Mouse (Mus musculus): ENCODE measurements around the gene E2f6. TPM values are rescaled to one million over a fixed set of nuclear protein-coding genes. Genes with fewer than 3 reads are reported as not detected.

Gene E2f6
- polyA plus RNA-seq, 1 experiment from 2014 or later, result 75.6 TPM

DNA sequence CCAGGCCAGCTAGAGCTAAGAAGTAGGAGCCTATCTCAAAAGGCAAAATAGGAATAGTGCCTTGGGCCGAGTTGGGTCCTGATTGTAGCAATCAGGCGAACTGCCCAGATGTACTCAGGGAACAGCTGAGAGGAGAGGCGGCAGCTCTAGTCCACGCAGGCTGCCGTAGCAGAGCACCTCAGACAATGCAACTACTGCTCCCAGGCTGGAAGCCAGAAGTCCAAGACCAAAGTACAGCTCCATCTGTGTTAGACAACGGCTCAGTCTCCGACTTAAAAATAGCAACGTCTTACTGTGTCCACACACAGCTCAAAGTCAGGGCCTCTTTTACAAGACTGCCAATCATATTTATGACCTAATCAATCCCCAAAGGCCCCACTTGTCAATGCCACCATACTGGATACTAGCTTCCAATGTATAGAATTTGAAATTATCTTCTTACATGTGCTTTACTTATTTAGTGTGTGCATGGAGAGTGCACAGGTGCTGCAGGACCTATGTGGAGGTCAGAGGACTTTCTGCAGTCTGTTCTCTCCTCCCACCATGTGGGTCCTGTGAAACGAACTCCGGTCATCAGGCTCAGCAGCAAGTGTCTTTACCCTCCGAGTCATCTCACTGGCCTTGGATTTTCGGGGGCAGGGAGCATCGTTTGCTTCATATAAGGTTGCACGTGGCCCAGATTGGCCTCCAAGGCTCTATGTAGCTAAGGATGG lies 29.6 kb upstream of the E2f6 start:
- H3K4me2 ChIP-seq (replicated peaks), result no peak overlapping the region
- no peak for ATAC-seq (ENCODE audit: low FRiP score)
- no peak overlapping the region for H3K4me3 ChIP-seq
- no peak overlapping the region for H3K9ac ChIP-seq
- no peaks in the 10 kb centered on the region for H3K9me3 ChIP-seq (replicated peaks)
- H3K27ac ChIP-seq, result no peak overlapping the region
- H3K36me3 ChIP-seq, result no peaks in the 10 kb centered on the region
- H3K4me1 ChIP-seq, result no peaks in the 10 kb centered on the region
- H3K27me3 ChIP-seq, result no peaks in the 10 kb centered on the region
- 90% methylated on average over 14 of the region's 14 CpGs for WGBS

DNA sequence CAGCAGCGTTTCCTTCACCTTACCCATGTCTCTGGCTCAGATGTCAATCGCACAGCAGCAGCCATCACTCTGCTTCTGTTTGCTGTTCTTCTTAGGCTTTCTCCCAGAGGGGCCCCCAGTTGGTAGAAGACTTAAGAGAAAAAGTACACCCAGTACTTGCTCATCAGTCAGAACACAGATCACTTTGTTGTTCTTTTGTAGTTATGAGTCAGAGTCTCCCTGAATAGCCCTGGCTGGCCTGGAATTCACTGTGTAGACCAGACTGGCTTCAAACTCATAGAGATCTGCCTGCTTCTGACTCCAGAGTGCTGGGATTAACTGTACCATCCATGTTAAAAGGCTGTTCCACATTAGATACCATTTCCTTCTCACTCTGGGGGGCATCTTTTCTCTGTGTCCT lies 22.2 kb upstream of the E2f6 start:
- Histone ChIP-seq H3K27me3 (no peaks in the 10 kb centered on the region), H3K4me2 (replicated peaks) (no peak overlapping the region), H3K9ac (no peak overlapping the region), H3K4me1 (peaks cover 15% of the 10 kb centered on the region), H3K36me3 (no peaks in the 10 kb centered on the region), H3K9me3 (replicated peaks) (no peaks in the 10 kb centered on the region), H3K27ac (no peak overlapping the region), H3K4me3 (no peak overlapping the region)
- 27% methylated on average over 2 of the region's 2 CpGs for WGBS
- ATAC-seq (ENCODE audit: low FRiP score), result no peak

- no peak overlapping the region for H3K4me3 ChIP-seq
- H3K4me1 ChIP-seq, result peaks cover 15% of the 10 kb centered on the region
- no peaks in the 10 kb centered on the region for H3K36me3 ChIP-seq
- no peak overlapping the region for H3K4me2 ChIP-seq (replicated peaks)
- H3K27me3 ChIP-seq, result no peaks in the 10 kb centered on the region
- no peak overlapping the region for H3K9ac ChIP-seq
- 8% methylated on average over 1 of the region's 1 CpGs for WGBS
- no peaks in the 10 kb centered on the region for H3K9me3 ChIP-seq (replicated peaks)
- H3K27ac ChIP-seq, result no peak overlapping the region
- ATAC-seq (ENCODE audit: low FRiP score), result no peak
Observed at GRCm38 (mm10) chr12:16789199-16789598, 21.6 kb upstream of the E2f6 start.

GRCm38 (mm10) chr12:16789756-16790155 lies 21.0 kb upstream of the E2f6 start:
- 2% methylated on average over 4 of the region's 4 CpGs for WGBS
- Histone ChIP-seq H3K36me3 (no peaks in the 10 kb centered on the region), H3K9me3 (replicated peaks) (no peaks in the 10 kb centered on the region), H3K27ac (peak overlapping the region; percentile 66), H3K27me3 (no peaks in the 10 kb centered on the region), H3K4me3 (no peak overlapping the region), H3K4me2 (replicated peaks) (no peak overlapping the region), H3K9ac (no peak overlapping the region), H3K4me1 (peaks cover 15% of the 10 kb centered on the region)
- ATAC-seq (ENCODE audit: low FRiP score), result no peak

DNA sequence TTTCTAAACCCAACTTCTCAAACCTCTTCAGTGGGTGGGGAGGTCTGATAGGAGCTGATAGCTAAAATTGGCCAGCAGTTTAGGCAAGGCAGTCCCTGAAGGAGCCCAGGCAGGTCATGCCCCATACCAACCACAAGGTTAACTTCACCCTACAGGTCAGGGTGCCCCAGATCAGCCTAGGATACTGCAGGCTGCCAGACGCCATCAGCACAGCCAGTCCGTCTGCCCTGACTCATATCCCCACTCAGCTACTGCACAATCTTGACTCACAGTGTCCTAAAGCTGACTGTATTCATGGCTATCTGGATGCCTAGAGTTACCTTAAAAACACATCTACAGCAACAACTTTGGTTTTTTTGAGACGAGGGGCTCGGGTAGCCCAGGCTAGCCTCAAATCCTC lies 20.3 kb upstream of the E2f6 start:
- Histone ChIP-seq H3K9ac (no peak overlapping the region), H3K4me2 (replicated peaks) (no peak overlapping the region), H3K4me1 (peaks cover 15% of the 10 kb centered on the region), H3K4me3 (no peak overlapping the region), H3K36me3 (no peaks in the 10 kb centered on the region), H3K27ac (peak overlapping the region; percentile 4; the same call in 1 of the 2 replicates), H3K27me3 (no peaks in the 10 kb centered on the region), H3K9me3 (replicated peaks) (no peaks in the 10 kb centered on the region)
- WGBS, result 30% methylated on average over 4 of the region's 4 CpGs
- no peak; the same call in 1 of the 2 replicates for ATAC-seq (ENCODE audit: low FRiP score)

GRCm38 (mm10) chr12:16793371-16793770 lies 17.4 kb upstream of the E2f6 start:
- no peak overlapping the region for H3K27ac ChIP-seq
- no peaks in the 10 kb centered on the region for H3K36me3 ChIP-seq
- H3K4me2 ChIP-seq (replicated peaks), result no peak overlapping the region
- no peaks in the 10 kb centered on the region for H3K9me3 ChIP-seq (replicated peaks)
- 68% methylated on average over 4 of the region's 4 CpGs for WGBS
- no peaks in the 10 kb centered on the region for H3K27me3 ChIP-seq
- no peak overlapping the region for H3K9ac ChIP-seq
- no peak overlapping the region for H3K4me3 ChIP-seq
- ATAC-seq (ENCODE audit: low FRiP score), result no peak
- peaks cover 15% of the 10 kb centered on the region for H3K4me1 ChIP-seq

GRCm38 (mm10) chr12:16795781-16796180 lies 15.0 kb upstream of the E2f6 start:
- WGBS, result 87% methylated on average over 3 of the region's 3 CpGs
- ATAC-seq (ENCODE audit: low FRiP score), result no peak
- H3K4me1 ChIP-seq, result peaks cover 15% of the 10 kb centered on the region

DNA sequence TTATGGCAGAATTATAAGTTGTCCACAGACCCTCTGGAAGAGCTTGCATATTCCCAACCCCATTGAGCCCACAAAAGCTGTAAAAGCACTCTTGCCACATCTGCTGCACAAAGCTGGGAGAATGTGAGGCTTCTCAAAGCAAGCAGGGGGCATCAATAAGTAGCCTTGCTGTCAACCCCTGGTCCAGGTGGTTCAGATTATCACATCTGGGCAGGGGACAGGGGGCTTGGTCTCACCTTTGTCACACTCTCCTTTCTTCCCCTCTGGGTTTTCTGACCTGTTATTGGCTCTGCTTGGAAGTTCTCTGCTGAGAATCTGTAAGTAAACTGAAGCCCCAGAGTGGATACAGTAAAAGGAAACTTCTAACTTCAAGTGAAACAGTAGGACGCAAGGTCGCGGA lies 11.9 kb upstream of the E2f6 start:
- Histone ChIP-seq H3K9me3 (replicated peaks) (no peaks in the 10 kb centered on the region), H3K36me3 (no peaks in the 10 kb centered on the region), H3K9ac (no peak overlapping the region), H3K4me3 (no peak overlapping the region), H3K27ac (no peak overlapping the region), H3K27me3 (no peaks in the 10 kb centered on the region), H3K4me2 (replicated peaks) (peak overlapping the region; percentile 76), H3K4me1 (peaks cover 19% of the 10 kb centered on the region)
- ATAC-seq (ENCODE audit: low FRiP score), result no peak
- 17% methylated on average over 3 of the region's 3 CpGs for WGBS

More at GRCm38 (mm10) chr12:16795781-16796180, 15.0 kb upstream of the E2f6 start:
- H3K27me3 ChIP-seq, result no peaks in the 10 kb centered on the region
- H3K4me2 ChIP-seq (replicated peaks), result no peak overlapping the region
- H3K9ac ChIP-seq, result no peak overlapping the region
- H3K27ac ChIP-seq, result no peak overlapping the region
- no peaks in the 10 kb centered on the region for H3K36me3 ChIP-seq
- no peak overlapping the region for H3K4me3 ChIP-seq
- no peaks in the 10 kb centered on the region for H3K9me3 ChIP-seq (replicated peaks)

GRCm38 (mm10) chr12:16799928-16800258 lies 10.9 kb upstream of the E2f6 start:
- Histone ChIP-seq H3K27ac (0 out of 2 replicates have a peak overlapping the region, but pooled peaks have one; percentile 60), H3K27me3 (no peaks in the 10 kb centered on the region), H3K4me1 (peaks cover 24% of the 10 kb centered on the region), H3K9ac (peak overlapping the region; percentile 70), H3K9me3 (replicated peaks) (no peaks in the 10 kb centered on the region), H3K36me3 (no peaks in the 10 kb centered on the region), H3K4me2 (replicated peaks) (peak overlapping the region; percentile 76), H3K4me3 (peak overlapping the region; percentile 58)
- peak; percentile 21 for ATAC-seq (ENCODE audit: low FRiP score)
- 8% methylated on average over 2 of the region's 6 CpGs for WGBS

DNA sequence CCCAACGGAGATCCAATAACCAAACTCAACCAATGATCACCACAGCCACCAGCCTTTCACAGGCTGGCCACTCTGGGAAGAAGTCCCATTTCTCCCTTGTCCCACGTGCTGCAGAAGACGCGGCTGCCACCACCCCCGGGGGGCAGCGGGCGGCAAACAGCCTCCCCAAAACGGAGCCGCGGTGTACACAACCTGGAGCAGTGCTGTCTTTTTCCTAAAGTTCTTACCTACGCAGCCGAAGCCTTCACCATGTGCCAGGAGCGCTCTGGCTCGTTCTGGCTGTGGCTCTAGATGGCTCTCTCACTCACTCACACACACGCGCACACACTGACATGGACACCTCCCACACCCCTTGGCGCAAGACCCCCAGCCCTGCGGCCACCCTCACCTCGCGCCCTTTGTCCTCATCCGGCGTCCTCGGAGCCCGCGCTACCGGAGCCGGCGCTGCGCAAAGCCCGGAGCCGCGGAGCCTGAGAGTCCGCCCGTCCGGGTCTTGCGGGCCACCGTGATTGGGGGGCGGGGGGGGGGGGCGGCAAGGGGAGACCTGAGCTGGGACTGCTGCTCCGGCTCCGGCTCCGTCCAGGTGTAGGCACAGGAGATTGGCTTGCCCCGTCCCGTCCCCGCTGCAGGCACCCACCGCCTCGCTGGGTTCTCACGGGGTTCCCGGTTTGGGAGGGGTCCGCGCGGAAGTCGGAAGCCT lies 10.4 kb upstream of the E2f6 start, which contains the start of gene Greb1:
Gene Greb1, minus strand, starts transcription at position 628 of the 700 bp plus-strand sequence.
- peak within 1 kb of the TSS; percentile 58 for H3K4me3 ChIP-seq
- H3K36me3 ChIP-seq, result no peaks in the 10 kb centered on the region
- peak within 1 kb of the TSS; percentile 60; the same call in 1 of the 2 replicates for H3K27ac ChIP-seq
- H3K4me1 ChIP-seq, result peaks cover 24% of the 10 kb centered on the region
- peak; percentile 77 for ATAC-seq (ENCODE audit: low FRiP score)
- under 1% methylated on average over 51 of the region's 53 CpGs for WGBS
- no peaks in the 10 kb centered on the region for H3K27me3 ChIP-seq
- H3K4me2 ChIP-seq (replicated peaks), result peak within 1 kb of the TSS; percentile 76
- peak within 1 kb of the TSS; percentile 70 for H3K9ac ChIP-seq
- no peaks in the 10 kb centered on the region for H3K9me3 ChIP-seq (replicated peaks)

GRCm38 (mm10) chr12:16800959-16801315 lies 9.8 kb upstream of the E2f6 start:
- peak overlapping the region; percentile 58 for H3K4me3 ChIP-seq
- H3K27me3 ChIP-seq, result peaks cover under 1% of the 10 kb centered on the region; the same call in 1 of the 2 replicates
- no peaks in the 10 kb centered on the region for H3K9me3 ChIP-seq (replicated peaks)
- H3K27ac ChIP-seq, result 0 out of 2 replicates have a peak overlapping the region, but pooled peaks have one; percentile 60
- H3K36me3 ChIP-seq, result no peaks in the 10 kb centered on the region
- peak; percentile 46; the same call in 1 of the 2 replicates for ATAC-seq (ENCODE audit: low FRiP score)
- peaks cover 24% of the 10 kb centered on the region for H3K4me1 ChIP-seq
- peak overlapping the region; percentile 70 for H3K9ac ChIP-seq
- under 1% methylated on average over 12 of the region's 12 CpGs for WGBS
- H3K4me2 ChIP-seq (replicated peaks), result peak overlapping the region; percentile 76

GRCm38 (mm10) chr12:16803237-16803955 lies 7.4 kb upstream of the E2f6 start:
- H3K4me1 ChIP-seq, result peaks cover 24% of the 10 kb centered on the region
- WGBS, result 13% methylated on average over 5 of the region's 5 CpGs
- ATAC-seq (ENCODE audit: low FRiP score), result no peak

More at GRCm38 (mm10) chr12:16803237-16803955, 7.4 kb upstream of the E2f6 start:
- Histone ChIP-seq H3K9ac (no peak overlapping the region), H3K27ac (no peak overlapping the region), H3K36me3 (no peaks in the 10 kb centered on the region), H3K4me3 (no peak overlapping the region), H3K4me2 (replicated peaks) (no peak overlapping the region), H3K27me3 (peaks cover 11% of the 10 kb centered on the region), H3K9me3 (replicated peaks) (no peaks in the 10 kb centered on the region)
